Mouse (Mus musculus): ENCODE measurements at regions not wholly inside any gene's neighbourhood (a gene's known extent, or its start where the extent isn't known, plus 50 kb on each side); places are given as distances from the start of the nearest gene placed in this dataset.

DNA sequence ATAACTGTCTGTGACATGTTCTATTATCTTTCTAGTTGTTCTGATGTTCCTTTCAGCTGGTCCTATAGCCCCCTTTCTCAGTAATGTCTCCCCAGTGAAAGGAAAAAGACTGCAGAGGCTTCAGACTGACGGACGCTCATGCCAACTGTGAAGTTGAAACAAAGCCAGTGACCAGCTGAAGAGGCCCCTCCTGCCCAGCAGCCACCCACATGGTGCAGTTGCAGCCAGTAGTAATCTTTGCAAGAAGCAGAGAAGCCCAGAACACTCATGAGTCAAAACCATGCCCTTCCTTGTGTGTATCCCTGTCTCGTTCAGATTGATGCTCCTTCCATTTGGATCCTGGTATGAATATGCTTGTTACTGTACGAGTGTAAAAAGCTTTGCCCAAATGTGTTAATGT, 428.7 kb upstream of the Ubash3b start:
- H3K36me3 ChIP-seq, result peaks cover 80% of the 10 kb centered on the region
- H3K4me3 ChIP-seq, result no peak overlapping the region
- H3K27ac ChIP-seq, result no peak overlapping the region
- H3K9me3 ChIP-seq, result no peaks in the 10 kb centered on the region
- peaks cover 36% of the 10 kb centered on the region for H3K4me1 ChIP-seq (replicated peaks)
- no peaks in the 10 kb centered on the region for H3K27me3 ChIP-seq (ENCODE audit: insufficient read depth, poor library complexity, severe bottlenecking)
- 67% methylated on average over 4 of the region's 4 CpGs for whole genome bisulfite sequencing
- no peak for DNase-seq (ENCODE audit: low spot score)

DNA sequence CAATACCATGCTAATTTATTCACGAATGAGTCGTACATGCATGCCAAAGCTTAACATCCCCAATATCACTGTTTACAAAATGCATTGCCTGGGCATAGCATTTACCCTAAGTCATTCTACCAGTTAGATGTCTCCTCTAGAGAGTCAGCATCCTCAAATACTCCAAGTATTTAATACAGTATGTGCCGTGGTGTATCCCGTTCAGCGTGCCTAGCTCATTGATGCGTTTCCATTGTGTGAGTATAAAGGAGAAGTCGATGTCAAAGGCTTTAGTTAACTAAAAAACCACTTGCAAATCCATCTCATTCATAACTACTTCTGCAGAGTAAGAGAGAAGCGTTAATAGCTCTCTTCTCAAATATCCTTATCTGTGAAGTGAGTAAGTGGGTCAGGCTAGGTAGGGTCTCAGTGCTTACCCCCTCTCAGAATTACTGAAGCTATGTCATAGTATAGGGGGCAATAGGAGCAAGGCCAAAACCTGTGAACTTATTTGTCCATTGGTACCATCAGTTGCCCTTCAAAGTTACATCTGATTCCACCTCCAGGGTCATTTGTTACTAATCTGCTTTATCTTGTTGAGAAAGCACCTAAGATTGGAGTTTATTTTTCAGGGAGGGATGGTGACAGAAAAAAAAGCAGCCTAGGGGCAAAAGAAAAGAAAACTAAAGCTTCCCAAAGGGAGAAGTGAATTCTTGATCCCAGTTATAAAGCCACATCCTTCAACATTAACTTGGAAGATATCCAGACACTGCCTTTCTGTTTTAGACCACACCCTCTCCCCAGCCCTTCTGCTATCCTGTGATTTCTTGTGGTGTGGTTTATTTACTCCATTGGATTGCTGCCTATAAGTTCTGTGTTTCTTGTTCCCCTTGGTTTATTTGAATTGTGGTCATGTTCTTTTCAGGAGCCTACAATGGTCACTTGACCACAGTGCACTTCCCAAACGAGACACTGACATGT, 427.2 kb upstream of the Ubash3b start:
- 83% methylated on average over 9 of the region's 9 CpGs for WGBS
- Histone ChIP-seq H3K36me3 (peaks cover 80% of the 10 kb centered on the region), H3K9me3 (no peaks in the 10 kb centered on the region), H3K4me3 (no peak overlapping the region), H3K27ac (no peak overlapping the region), H3K4me1 (replicated peaks) (peaks cover 37% of the 10 kb centered on the region), H3K27me3 (ENCODE audit: insufficient read depth, poor library complexity, severe bottlenecking) (no peaks in the 10 kb centered on the region)
- DNase-seq (ENCODE audit: low spot score), result no peak

DNA sequence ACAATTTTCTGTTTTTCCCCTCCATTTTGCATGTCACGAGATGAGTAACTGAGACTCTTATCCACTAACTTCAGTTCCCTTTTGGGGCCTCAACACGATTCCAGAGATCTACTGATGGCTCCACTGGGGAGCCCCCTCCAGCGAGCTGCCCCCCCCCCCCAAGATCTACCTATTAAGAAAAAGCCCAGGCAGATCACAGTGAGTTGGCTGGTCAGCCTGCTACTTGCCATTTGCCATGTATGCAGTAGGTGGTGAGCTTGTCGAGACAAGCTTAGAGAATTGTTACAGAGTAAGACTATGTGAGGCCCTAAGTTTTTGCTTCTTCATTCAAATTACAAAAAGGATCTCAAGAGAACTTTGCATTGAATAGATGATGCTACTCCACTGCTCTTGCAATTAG, 426.3 kb upstream of the Ubash3b start:
- DNase-seq (ENCODE audit: low spot score), result no peak
- Histone ChIP-seq H3K4me1 (replicated peaks) (peaks cover 47% of the 10 kb centered on the region), H3K36me3 (peaks cover 71% of the 10 kb centered on the region), H3K4me3 (no peak overlapping the region), H3K27me3 (ENCODE audit: insufficient read depth, poor library complexity, severe bottlenecking) (no peaks in the 10 kb centered on the region), H3K27ac (no peak overlapping the region), H3K9me3 (no peaks in the 10 kb centered on the region)
- WGBS, result 75% methylated on average over 4 of the region's 4 CpGs

DNA sequence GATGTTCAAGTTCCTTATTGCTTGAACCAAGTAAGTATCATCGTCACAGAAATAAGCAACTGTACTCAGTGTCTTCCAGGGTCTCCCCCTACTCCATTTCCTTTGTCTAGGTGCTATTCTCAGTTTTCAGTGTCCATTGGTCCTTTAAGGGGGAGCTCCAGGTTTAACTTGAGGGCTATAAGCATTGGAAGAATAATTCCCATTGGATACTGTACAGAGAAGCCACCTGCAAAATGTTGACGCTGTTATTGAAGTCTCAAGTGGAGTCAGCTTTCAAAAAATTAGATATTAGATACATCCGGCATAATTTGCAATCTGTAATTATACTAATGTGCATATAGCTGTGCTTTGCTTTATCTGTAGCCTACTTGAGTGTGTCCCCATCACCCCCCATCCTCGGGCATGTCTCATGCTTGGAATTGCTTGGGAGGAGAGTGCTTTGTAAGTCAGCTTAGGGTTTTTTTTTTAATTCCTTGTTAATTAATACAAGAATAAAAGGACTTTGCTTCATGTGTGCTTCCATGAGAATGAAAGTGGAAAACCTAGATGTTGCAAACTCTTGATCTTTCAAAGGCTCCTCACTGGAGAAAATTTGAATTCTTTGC, 425.6 kb upstream of the Ubash3b start:
- peaks cover 53% of the 10 kb centered on the region for H3K4me1 ChIP-seq (replicated peaks)
- WGBS, result 88% methylated on average over 4 of the region's 4 CpGs
- H3K27ac ChIP-seq, result no peak overlapping the region
- no peak for DNase-seq (ENCODE audit: low spot score)
- no peaks in the 10 kb centered on the region for H3K9me3 ChIP-seq
- peak overlapping the region; percentile 9; the same call in 1 of the 2 replicates for H3K4me3 ChIP-seq
- peaks cover 64% of the 10 kb centered on the region for H3K36me3 ChIP-seq
- H3K27me3 ChIP-seq (ENCODE audit: insufficient read depth, poor library complexity, severe bottlenecking), result no peaks in the 10 kb centered on the region; the same call in 1 of the 2 replicates

DNA sequence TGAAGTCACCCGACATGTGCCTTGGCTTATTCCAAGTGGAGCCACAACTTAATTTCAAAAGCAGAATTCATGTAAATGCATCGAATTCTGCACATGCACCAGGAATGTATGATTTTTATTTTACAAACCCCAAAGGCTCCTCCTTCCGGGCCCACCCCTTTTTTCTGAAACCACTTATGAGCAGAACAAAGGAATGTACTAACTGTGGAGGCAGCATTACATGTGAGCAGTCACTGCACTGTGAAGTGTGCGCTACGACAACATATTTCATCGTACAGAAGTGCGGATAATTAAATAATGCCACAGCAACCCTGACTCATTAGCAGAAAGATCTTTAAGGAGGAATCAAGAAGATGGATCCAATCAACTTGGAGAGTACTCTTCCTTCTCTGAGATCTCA, 424.8 kb upstream of the Ubash3b start:
- Histone ChIP-seq H3K4me1 (replicated peaks) (peaks cover 60% of the 10 kb centered on the region), H3K36me3 (peaks cover 56% of the 10 kb centered on the region), H3K4me3 (0 out of 2 replicates have a peak overlapping the region, but pooled peaks have one; percentile 73), H3K27ac (peak overlapping the region; percentile 72; the same call in 1 of the 2 replicates), H3K27me3 (ENCODE audit: insufficient read depth, poor library complexity, severe bottlenecking) (no peaks in the 10 kb centered on the region; the same call in 1 of the 2 replicates), H3K9me3 (no peaks in the 10 kb centered on the region)
- WGBS, result 93% methylated on average over 7 of the region's 7 CpGs
- no peak for DNase-seq (ENCODE audit: low spot score)

DNA sequence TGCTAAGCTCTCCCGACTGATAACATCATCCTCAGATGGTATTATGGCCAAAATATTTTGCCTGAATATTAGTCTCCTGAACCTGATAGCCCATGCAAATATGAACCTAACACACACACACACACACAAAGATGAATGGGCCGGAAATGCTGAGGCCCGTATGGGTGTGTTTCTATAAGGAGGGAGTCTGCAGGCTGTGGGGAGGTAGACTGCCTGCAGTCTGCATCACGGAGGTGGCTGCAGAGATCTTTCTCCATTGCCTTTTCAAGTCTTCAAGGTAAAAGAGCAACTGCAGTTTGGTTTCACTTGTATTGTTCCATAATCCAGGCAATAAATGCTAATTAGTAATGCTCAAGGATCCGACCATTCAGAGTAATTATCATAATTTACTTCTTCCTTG, 424.3 kb upstream of the Ubash3b start:
- no peaks in the 10 kb centered on the region for H3K9me3 ChIP-seq
- 73% methylated on average over 5 of the region's 5 CpGs for WGBS
- no peak for DNase-seq (ENCODE audit: low spot score)
- H3K36me3 ChIP-seq, result peaks cover 51% of the 10 kb centered on the region
- peak overlapping the region; percentile 72 for H3K27ac ChIP-seq
- H3K4me3 ChIP-seq, result peak overlapping the region; percentile 73
- peaks cover 60% of the 10 kb centered on the region for H3K4me1 ChIP-seq (replicated peaks)
- H3K27me3 ChIP-seq (ENCODE audit: insufficient read depth, poor library complexity, severe bottlenecking), result no peaks in the 10 kb centered on the region; the same call in 1 of the 2 replicates

DNA sequence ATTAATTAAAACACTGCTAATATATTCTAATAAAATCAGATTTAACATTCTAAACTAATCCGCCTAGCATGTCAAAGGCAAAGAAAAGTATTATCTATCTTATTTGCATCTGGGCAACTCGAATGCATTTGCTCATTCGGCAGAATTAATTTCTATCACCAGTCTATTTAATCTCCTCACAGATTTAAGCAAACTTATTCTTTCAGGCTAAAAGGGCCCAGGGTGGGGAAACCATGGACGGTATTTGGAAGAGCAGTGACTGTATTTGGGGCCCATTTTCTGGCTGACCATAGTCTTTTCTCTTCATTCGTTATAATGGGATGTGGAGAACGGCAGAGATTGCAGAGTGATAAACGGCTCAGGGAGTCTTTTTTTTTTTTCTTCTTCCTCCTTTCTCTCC, 423.5 kb upstream of the Ubash3b start:
- Histone ChIP-seq H3K27me3 (ENCODE audit: insufficient read depth, poor library complexity, severe bottlenecking) (no peaks in the 10 kb centered on the region; the same call in 1 of the 2 replicates), H3K27ac (peak overlapping the region; percentile 76; the same call in 1 of the 2 replicates), H3K4me1 (replicated peaks) (peaks cover 59% of the 10 kb centered on the region), H3K4me3 (peak overlapping the region; percentile 73), H3K36me3 (peaks cover 44% of the 10 kb centered on the region), H3K9me3 (no peaks in the 10 kb centered on the region)
- 68% methylated on average over 7 of the region's 7 CpGs for WGBS
- DNase-seq (ENCODE audit: low spot score), result no peak

DNA sequence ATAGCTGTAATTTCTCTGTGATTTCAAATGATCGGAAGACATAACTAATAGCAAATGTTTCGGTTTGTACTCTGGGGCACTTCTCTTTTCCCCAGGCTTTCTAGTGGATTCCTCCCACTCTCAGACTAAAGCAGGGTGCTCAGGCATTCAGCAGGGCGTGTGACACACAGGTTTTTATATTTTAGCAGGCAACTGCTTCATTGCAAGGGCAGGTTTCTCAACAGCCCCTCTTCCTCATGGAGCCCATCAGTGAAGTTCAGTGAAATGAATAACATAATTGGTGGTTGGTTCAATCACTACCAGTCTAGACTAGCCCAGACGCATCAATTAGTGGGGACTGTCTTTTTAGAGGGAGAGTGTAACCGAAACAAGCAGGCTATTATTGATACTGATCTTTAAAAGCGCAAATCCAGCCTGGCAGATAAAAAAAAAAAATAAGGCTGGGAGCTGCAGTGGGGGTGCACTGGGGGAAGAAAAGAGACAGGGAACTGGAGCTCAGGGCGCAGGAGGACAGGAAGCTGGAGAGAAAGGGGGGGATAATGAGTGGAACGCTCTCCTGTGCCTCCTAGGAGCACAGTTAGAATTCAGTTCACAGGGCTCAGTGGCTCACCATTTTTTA, 422.3 kb upstream of the Ubash3b start:
- DNase-seq (ENCODE audit: low spot score), result peak; percentile 27
- WGBS, result 35% methylated on average over 8 of the region's 8 CpGs

DNA sequence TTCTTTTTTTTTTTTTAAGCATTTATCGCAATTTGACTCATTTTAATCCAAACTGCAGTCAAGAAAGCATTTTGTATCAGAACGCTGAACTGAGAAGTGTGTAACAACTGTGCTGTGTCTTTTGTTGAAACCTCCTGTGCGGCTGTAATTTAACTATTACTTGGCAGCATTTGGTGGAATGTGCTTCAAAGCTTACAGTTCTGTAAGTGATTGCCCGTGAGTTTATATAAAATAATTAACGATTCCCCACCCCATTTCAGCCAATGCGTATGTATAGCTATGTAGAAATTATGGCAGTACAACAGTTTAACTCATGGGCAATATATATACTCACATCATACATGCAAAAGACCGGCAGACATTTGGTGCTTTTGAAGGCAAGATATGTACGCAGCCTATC, 421.8 kb upstream of the Ubash3b start:
- peak overlapping the region; percentile 94 for H3K27ac ChIP-seq
- DNase-seq (ENCODE audit: low spot score), result no peak
- no peaks in the 10 kb centered on the region; the same call in 1 of the 2 replicates for H3K27me3 ChIP-seq (ENCODE audit: insufficient read depth, poor library complexity, severe bottlenecking)
- H3K9me3 ChIP-seq, result no peaks in the 10 kb centered on the region
- peak overlapping the region; percentile 73 for H3K4me3 ChIP-seq
- WGBS, result 74% methylated on average over 8 of the region's 8 CpGs
- H3K4me1 ChIP-seq (replicated peaks), result peaks cover 60% of the 10 kb centered on the region
- peaks cover 26% of the 10 kb centered on the region for H3K36me3 ChIP-seq

More for the DNA sequence above, 422.3 kb upstream of the Ubash3b start:
- H3K9me3 ChIP-seq, result no peaks in the 10 kb centered on the region
- H3K4me1 ChIP-seq (replicated peaks), result peaks cover 60% of the 10 kb centered on the region
- H3K27me3 ChIP-seq (ENCODE audit: insufficient read depth, poor library complexity, severe bottlenecking), result no peaks in the 10 kb centered on the region; the same call in 1 of the 2 replicates
- H3K36me3 ChIP-seq, result peaks cover 32% of the 10 kb centered on the region
- H3K4me3 ChIP-seq, result peak overlapping the region; percentile 73
- peak overlapping the region; percentile 94 for H3K27ac ChIP-seq

DNA sequence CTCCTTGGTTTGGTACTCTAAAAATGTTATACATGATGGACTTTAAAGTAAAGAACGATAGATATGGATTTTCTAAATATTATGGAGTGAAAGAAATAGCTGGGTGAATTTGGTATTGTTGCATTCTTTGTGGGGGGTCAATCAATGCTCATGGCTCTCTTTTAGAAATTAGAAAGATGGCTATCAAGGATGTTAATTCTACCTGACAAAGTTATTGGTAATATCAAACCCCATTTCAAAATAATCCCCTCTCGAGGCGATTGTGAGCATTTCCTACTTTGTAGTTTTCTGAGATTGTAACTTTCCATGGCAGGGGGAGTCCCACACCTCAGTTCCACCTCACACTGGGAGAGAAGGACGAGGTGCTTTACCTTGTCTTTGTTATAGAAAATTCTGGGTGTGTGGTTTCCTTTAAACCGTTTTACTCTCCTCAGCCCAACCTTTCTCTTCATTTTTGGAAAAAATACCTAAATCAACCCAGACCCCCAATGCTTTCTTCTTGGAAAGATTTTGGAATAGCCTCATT, 421.3 kb upstream of the Ubash3b start:
- DNase-seq (ENCODE audit: low spot score), result no peak
- Histone ChIP-seq H3K36me3 (peaks cover 22% of the 10 kb centered on the region), H3K27me3 (ENCODE audit: insufficient read depth, poor library complexity, severe bottlenecking) (no peaks in the 10 kb centered on the region; the same call in 1 of the 2 replicates), H3K27ac (peak overlapping the region; percentile 94), H3K9me3 (no peaks in the 10 kb centered on the region), H3K4me3 (peak overlapping the region; percentile 73), H3K4me1 (replicated peaks) (peaks cover 60% of the 10 kb centered on the region)
- 64% methylated on average over 5 of the region's 5 CpGs for WGBS

DNA sequence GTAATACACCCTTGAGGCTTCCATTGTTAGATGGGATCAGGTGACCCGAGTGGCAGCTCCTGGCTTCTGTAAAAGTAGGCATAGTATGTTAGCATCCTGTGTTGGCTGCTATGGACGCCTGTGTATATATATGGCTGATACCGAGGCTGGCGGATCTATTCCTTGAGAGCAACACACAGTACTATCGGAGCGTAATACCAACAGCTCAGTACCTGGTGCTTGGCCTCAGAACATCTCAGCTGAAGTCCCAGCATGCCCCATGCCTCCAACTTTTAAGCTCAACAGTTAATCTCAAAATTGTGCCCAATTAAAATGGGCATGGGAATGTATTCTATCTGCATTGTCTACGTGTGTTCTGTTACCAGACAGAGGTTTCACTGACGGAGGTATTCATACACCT, 420.7 kb upstream of the Ubash3b start:
- peaks cover 16% of the 10 kb centered on the region for H3K36me3 ChIP-seq
- peak overlapping the region; percentile 94 for H3K27ac ChIP-seq
- peaks cover 59% of the 10 kb centered on the region for H3K4me1 ChIP-seq (replicated peaks)
- WGBS, result 55% methylated on average over 8 of the region's 8 CpGs
- no peaks in the 10 kb centered on the region for H3K9me3 ChIP-seq
- no peaks in the 10 kb centered on the region; the same call in 1 of the 2 replicates for H3K27me3 ChIP-seq (ENCODE audit: insufficient read depth, poor library complexity, severe bottlenecking)
- H3K4me3 ChIP-seq, result peak overlapping the region; percentile 73
- peak; percentile 30 for DNase-seq (ENCODE audit: low spot score)

DNA sequence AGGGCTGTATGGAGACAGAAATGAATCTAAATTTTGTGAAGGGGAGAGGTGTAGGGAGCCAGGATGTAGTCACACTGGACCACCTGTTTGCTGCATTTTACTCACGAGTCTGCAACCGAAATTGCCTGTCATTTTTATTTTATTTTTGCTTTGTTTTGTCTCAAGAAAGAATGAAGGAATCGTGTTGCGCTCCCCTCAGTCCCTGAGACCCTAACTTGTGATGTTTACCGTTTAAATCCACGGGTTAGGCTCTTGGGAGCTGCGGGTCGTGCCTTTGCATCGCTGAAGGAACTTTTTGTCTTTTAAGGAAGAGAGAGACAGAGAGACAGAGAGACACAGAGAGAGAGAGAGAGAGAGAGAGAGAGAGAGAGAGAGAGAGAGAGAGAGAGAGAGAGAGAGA, 420.2 kb upstream of the Ubash3b start:
- DNase-seq (ENCODE audit: low spot score), result no peak
- 15% methylated on average over 9 of the region's 9 CpGs for WGBS
- H3K4me3 ChIP-seq, result peak overlapping the region; percentile 73
- peaks cover 59% of the 10 kb centered on the region for H3K4me1 ChIP-seq (replicated peaks)
- H3K27me3 ChIP-seq (ENCODE audit: insufficient read depth, poor library complexity, severe bottlenecking), result no peaks in the 10 kb centered on the region; the same call in 1 of the 2 replicates
- no peaks in the 10 kb centered on the region for H3K9me3 ChIP-seq
- H3K27ac ChIP-seq, result peak overlapping the region; percentile 94
- peaks cover 12% of the 10 kb centered on the region for H3K36me3 ChIP-seq

Measured in hindbrain, embryonic 10.5 days (tissue).